Mouse (Mus musculus) C2C12 (cell line): Measurements from ENCODE around the gene Fut8.

Experiments
- CTCF ChIP-seq: IDR thresholded peaks from one replicate; pipeline ENCODE4 v1.5.1; 2011; ENCODE audit not compliant: control insufficient read depth, insufficient read depth, insufficient read length
- MYOD1 ChIP-seq: IDR thresholded peaks from one replicate; pipeline ENCODE4 v1.6.1; 2011; ENCODE audit warnings: low read depth; ENCODE audit not compliant: control insufficient read depth, insufficient read length
- USF1 ChIP-seq: IDR thresholded peaks from one replicate; pipeline ENCODE4 v1.6.1; 2011; ENCODE audit warnings: low read depth, mild to moderate bottlenecking, control low read depth, moderate library complexity

DNA sequence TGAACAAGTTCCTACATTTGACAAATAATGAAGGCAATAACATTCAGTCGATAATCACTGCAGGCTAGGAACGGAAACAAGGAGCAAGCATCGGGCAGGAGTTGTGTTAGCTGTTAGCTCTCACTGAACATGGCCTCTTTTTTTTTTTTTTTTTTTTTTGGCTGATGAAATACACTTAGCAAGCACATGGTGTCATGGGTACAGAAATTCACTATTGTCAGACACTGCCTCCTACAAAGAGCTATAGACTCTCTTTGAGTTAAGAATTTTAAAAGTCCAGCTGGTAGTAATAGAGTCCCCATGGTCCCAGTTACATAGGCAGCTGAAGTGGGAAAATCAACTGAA, 23.4 kb upstream of the Fut8 start:
- TF ChIP-seq CTCF: no peak
- no peak for TF ChIP-seq MYOD1
- no peak for TF ChIP-seq USF1
